Mouse (Mus musculus) ovary, postnatal 14 days (tissue): ENCODE data around the gene Smtnl2.
"Not testable (repeated sequence)": the region's sequence is repeated elsewhere in the genome, so short reads cannot be mapped to it uniquely, and the experiment has no call there.

ENCODE experiments used
- DNase-seq: peaks from one replicate; pipeline ENCODE4 v3.0.0; 2022; ENCODE audit warnings: low spot score

Gene Smtnl2

DNA sequence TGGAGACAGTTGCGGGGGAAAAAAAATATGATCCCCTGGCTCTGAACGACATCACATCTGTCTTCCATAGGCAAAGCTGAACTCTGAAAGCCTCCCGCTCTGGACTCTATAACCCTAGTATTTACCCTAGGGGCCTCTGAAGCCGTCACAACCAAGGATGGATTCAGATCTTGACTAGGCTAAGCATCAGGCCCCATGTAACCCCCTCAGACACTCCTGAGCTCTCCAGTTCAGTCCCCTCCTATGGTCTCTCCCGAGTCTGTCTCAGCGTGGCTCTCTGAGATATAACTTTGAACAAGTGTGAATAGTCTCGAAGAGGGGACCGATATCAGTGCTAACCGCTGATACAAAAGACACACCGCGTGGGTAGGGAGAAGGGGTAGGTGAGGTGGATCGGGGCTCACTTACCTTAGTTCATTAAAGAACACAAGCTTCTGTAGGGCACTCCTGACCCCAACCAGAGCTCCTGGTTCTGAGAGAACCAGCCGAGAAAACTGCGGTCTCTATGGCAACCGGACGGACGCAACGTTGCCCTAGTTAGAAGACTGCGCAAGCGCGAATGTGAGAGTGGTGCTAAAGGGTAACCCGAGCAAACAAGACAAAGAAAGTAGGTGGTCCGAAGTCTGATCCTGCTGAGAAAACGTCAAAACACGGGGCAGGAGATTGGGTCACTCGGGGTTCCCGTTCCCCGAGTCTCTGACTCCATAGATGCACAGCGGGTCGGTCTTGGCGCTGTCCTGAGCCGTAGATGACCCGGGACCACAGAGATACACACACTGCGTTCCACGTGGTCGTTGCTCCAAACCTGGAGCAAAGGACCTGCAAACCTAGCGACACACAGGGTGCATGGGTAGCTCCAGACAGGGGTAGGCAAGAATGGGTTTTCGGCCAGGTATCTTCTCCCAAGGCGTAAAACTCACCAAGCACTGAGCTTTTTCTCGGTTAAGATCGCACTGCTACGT lies 49.8 kb downstream of the Smtnl2 start:
- peak; percentile 45 for DNase-seq

DNA sequence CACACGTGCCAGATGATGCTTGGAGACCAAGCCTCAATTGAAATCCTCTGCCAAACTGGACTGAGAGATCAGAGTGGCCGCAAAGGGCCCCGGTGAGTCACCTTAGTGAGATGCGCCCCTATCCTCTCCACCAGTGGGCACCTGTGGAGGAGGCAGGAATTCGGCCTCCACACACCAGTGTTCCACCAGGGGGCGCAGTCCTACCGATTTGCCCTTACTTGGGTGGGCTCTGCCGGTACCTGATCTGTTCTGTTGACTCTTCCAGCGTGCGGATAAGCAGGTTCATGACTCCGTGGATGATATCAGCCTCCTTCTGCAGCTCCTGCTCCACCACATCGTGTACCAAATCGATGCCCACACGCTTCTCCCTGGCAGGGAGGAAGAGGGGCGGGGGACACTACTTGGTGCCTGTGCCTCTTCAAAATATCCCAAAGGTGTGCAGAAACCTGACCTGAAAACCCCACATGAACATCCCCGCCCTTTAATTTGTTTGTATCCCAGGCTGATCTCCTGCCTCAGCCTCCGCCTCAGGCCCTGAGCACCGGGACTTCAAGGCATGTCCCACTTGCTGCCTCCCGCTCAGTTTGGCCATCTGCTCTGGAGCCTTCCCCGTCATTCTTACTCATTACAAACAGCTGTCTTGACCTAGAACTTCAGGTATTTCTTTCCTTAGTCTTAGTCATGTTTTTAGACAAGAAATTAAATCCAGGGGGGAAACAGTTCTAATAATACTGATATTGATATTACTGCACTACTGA lies 56.4 kb downstream of the Smtnl2 start:
- peak; percentile 64 for DNase-seq

DNA sequence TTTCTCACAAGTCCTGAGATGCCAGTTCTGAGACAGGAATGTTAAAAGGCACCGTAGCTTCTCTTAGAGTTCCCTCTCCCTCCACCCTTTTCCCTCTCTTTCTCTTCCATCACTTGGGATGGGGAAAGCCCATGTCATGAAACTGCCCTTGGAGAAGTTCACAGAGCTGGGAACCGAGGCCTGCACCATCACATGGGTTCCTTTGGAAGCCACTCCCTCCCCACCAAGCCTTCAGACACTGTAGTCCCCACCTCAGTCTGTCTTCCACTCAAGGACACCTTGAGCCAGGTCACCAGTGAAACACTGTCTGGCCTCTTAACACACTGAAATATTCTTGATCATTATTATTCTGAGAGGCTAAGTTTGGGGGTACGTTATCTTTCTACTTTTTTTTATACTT lies 58.3 kb downstream of the Smtnl2 start:
- no peak for DNase-seq

DNA sequence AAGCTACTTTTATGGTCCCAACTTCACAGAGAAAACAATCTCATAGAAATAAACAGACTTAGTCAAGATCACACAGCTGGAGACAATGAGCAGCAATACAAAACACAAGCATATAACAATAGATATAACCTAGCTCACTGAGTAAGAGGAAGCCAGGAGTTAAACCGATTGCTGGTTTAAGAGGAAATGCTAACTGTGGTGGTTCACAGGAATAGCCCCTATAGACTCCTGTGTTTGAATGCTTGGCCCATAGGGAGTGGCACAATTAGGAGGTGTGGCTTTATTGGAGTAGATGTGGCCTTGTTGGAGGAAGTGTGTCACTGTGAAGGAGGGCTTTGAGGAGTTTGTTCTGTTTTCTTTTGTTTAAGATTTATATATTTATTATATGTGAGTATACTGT lies 59.2 kb downstream of the Smtnl2 start:
- no peak for DNase-seq

DNA sequence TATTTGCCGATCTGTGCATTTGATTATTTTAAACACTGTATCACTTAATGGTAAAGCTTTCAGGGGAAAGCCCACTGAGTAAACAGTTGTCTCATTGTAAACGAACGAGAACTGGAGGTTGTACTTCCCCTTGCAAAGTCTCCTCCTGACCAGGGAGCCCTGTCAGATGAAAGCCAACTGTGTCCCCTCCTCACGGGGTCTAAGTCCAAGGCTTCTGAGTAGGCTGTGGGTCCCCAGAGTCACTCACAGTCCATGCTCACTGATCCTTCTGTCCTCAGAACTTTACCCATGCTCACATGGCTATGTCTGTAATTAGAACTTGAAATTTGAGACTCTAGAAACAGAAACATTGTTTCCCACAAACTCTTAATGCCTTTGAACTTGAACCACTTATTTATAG lies 61.9 kb downstream of the Smtnl2 start:
- DNase-seq = no peak

DNA sequence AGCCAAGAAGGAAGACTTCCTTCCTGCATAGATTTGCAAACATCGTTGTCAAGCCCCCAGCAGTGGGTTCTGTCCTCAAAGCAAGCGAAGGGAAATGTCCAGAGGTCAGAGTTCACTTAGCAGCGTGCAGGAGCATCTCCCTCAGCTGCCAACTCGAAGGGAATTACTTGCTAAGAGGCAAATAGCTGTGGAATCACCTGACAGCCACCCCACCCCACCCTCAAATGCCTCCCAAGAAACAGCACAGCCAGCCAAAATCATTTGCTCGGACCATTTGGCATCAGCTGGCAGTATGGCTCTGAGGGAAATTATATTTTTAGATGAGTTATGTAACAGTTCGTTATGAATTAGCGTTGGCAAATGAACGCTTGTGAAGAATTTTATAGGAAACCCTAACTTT lies 62.5 kb downstream of the Smtnl2 start:
- no peak for DNase-seq

DNA sequence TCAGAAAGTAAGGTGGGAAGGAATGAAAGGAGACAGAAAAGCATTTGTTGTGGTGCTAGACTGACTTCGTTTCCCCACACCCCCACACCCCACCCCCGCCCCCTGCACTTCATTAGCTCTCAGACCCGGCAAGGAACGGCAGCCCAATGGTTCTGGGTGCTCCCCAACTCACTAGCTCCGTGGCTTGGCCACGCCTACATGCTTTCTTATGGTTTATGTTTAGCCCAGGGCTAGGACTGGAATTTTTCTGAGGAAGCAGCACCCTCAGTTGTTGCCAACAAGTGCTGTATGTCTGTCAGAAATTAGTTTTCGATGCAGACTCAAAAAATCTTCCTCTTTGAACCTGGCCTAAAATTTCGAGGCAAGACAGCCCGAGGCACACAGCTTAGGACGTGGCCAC lies 63.0 kb downstream of the Smtnl2 start:
- no peak for DNase-seq

DNA sequence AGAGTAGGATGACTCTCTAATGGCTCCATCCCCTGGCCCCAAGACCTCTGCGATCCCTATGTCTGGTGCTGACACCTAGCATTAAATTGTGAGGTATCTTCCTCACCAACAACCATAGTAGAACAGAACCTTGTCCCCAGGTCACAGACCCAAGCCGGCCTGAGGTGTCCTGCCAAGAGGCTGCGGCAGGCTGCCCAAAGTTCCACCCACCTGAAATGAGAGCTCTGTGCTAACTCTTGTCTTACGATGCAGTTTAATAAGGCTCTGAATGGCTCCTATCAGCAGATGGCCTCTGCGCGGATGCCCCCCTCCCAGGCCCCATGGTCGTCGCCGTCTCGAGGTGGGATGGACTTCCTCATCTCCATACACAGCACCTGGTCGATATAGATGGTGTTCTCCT lies 67.0 kb downstream of the Smtnl2 start:
- no peak for DNase-seq

DNA sequence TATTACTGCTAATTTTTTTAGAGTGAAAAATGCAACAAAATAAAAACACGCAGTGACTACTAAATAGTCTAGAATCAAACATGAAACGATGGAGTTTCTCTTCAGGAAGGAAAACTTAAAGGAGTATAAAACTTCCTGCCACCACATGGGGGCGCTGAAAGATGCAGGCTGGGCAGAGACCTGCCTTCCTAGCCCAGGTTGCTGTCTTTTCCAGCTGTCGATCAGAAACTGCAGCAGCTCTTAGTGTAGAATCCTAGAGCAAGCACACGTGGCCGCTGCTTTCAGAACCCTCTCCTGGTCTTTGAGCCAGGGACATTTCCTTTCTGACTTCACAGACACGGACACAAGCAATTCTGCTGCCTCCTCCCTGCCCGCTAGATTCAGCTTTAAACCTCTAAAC lies 67.6 kb downstream of the Smtnl2 start:
- peak; percentile 46 for DNase-seq

DNA sequence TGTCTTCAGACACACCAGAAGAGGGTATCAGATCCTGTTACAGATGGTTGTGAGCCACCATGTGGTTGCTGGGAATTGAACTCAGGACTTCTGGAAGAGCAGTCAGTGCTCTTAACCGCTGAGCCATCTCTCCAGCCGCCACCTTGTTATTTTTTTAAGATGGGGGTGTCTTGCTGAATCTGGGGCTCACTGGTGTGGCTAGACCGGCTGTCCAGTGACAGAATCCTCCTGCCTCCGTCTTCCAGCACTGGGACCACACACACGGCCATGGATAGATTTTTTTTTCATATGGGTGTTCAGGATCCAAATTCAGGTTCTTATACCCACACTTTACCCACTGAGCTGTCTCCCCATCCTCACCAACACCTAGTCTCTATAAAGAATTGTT lies 68.3 kb downstream of the Smtnl2 start:
- DNase-seq = not testable (repeated sequence)

DNA sequence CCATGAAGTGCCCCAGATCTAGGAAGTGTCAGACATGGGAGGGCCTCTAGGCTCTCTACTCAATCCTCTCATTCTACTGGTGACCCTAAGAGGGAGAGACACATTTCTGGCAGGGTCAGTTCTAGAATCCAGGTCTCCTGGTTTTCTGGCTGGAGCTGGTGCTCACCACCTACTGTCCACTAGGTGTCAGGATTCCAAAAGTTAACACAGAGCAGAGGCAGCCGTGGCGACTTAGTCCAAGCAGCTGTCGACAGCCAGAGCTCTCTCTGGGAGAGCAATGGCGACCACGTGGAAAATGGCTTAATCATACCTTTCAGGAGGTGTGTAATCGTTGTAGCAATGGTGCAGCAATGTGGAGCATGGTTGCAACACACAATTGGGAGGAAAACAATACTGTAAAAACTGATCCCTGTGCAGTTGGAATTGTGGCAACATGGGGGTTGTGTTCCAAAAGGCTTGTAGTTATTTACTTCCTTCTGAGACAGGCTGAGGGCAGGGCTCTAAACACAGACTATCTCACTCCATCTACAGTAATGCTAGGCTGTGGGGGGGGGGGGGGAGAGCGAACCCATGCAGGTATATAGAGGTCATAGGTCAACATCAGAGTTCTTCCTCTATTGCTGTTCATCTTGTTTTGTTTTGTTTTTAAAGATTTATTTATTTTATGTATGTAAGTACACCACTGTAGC lies 68.8 kb downstream of the Smtnl2 start:
- DNase-seq = peak; percentile 37

DNA sequence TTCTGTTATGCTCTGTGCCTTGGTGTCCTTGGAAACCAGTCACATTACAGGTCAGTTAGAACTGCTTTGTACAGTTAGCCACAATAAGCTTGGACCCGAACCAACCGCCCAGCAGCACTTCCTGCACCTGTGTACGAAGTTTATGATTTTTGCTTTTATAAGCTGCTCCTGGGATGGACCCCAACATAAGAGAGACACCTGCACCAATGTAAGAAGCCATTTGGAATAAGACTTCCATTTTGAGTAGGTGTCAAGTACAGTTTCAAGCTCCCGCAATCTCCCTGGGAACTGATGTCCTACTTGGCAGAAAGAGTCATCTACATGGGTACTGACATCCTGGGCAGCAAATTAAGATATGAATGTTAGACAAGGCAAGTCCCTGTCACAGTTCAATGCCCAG lies 71.8 kb downstream of the Smtnl2 start:
- no peak for DNase-seq
